Mouse (Mus musculus): ENCODE measurements around the gene Vps13d. TPM values are rescaled to one million over a fixed set of nuclear protein-coding genes. Genes with fewer than 3 reads are reported as not detected.

The Vps13d gene
- polyA plus RNA-seq, 1 experiment from 2014 or later = 10.3 TPM

- no peak for TF ChIP-seq CTCF (IDR thresholded peaks at IDR 0.05)
- TF ChIP-seq EP300 (IDR thresholded peaks at IDR 0.05) = 0 out of 2 replicates have a peak, but pooled peaks have one; percentile 33
- Histone ChIP-seq H3K9ac (replicated peaks; ENCODE audit: low read depth) (no peak overlapping the region), H3K27ac (ENCODE audit: low read length) (peak overlapping the region; percentile 66), H3K9me3 (ENCODE audit: low read length) (no peaks in the 10 kb centered on the region), H3K4me3 (ENCODE audit: low read depth, low read length) (no peak overlapping the region), H3K27me3 (replicated peaks; ENCODE audit: insufficient read depth, low read length) (no peaks in the 10 kb centered on the region), H3K4me1 (ENCODE audit: insufficient read depth, low read depth, low read length) (0 out of 2 replicates have a peak, but pooled peaks cover 4% of the 10 kb centered on the region), H3K36me3 (ENCODE audit: insufficient read depth, low read length) (no peaks in the 10 kb centered on the region), H3K4me2 (replicated peaks; ENCODE audit: low read depth, low read length) (no peak overlapping the region)
- ATAC-seq (peak; percentile 67), DNase-seq (ENCODE audit: low spot score) (peak; percentile 69)
- 48% methylated on average over 3 of the region's 3 CpGs for WGBS
These were observed 38.9 kb upstream of the Vps13d start for GRCm38 (mm10) chr4:145233487-145234228.

- TF ChIP-seq EP300 (IDR thresholded peaks at IDR 0.05) (no peak), CTCF (IDR thresholded peaks at IDR 0.05) (no peak)
- 85% methylated on average over 5 of the region's 5 CpGs for WGBS
These were observed 36.9 kb upstream of the Vps13d start for GRCm38 (mm10) chr4:145231732-145232131.

DNA sequence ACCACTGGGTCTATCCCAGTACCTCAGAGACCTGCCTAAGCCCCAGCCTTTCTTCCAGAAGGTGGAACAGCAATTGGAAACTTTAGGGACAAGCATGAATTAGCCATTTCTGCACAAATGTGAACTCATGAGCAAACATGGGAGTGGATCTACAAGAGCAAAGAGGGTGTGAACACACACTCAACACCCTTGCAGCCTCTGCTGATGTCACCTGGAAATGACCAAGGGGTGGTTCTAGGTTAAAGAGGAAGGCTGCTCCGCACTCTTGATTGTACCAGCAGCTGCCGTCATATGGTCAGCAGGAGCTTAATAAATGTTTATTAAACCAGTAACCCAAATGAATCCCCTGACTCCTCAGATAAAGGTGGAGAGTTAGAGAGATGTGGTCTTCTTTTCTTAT lies 35.8 kb upstream of the Vps13d start:
- DNase-seq (ENCODE audit: low spot score) (no peak), ATAC-seq (no peak)
- TF ChIP-seq CTCF (IDR thresholded peaks at IDR 0.05) = no peak
- no peak for TF ChIP-seq EP300 (IDR thresholded peaks at IDR 0.05)
- no peak overlapping the region for H3K27ac ChIP-seq (ENCODE audit: low read length)
- H3K4me2 ChIP-seq (replicated peaks; ENCODE audit: low read depth, low read length) = no peak overlapping the region
- WGBS = 84% methylated on average over 2 of the region's 2 CpGs
- no peak overlapping the region for H3K9ac ChIP-seq (replicated peaks; ENCODE audit: low read depth)
- no peaks in the 10 kb centered on the region for H3K27me3 ChIP-seq (replicated peaks; ENCODE audit: insufficient read depth, low read length)
- H3K4me3 ChIP-seq (ENCODE audit: low read depth, low read length) = no peak overlapping the region
- H3K9me3 ChIP-seq (ENCODE audit: low read length) = no peaks in the 10 kb centered on the region
- 0 out of 2 replicates have a peak, but pooled peaks cover 4% of the 10 kb centered on the region for H3K4me1 ChIP-seq (ENCODE audit: insufficient read depth, low read depth, low read length)
- no peaks in the 10 kb centered on the region for H3K36me3 ChIP-seq (ENCODE audit: insufficient read depth, low read length)

More at GRCm38 (mm10) chr4:145231732-145232131, 36.9 kb upstream of the Vps13d start:
- Histone ChIP-seq H3K9me3 (ENCODE audit: low read length) (no peaks in the 10 kb centered on the region), H3K27ac (ENCODE audit: low read length) (no peak overlapping the region), H3K4me3 (ENCODE audit: low read depth, low read length) (no peak overlapping the region), H3K36me3 (ENCODE audit: insufficient read depth, low read length) (no peaks in the 10 kb centered on the region), H3K9ac (replicated peaks; ENCODE audit: low read depth) (no peak overlapping the region), H3K4me2 (replicated peaks; ENCODE audit: low read depth, low read length) (no peak overlapping the region), H3K4me1 (ENCODE audit: insufficient read depth, low read depth, low read length) (0 out of 2 replicates have a peak, but pooled peaks cover 4% of the 10 kb centered on the region), H3K27me3 (replicated peaks; ENCODE audit: insufficient read depth, low read length) (no peaks in the 10 kb centered on the region)
- DNase-seq (ENCODE audit: low spot score) (no peak), ATAC-seq (no peak)

GRCm38 (mm10) chr4:145229524-145230163 lies 34.8 kb upstream of the Vps13d start:
- H3K4me2 ChIP-seq (replicated peaks; ENCODE audit: low read depth, low read length) = no peak overlapping the region
- no peak overlapping the region for H3K27ac ChIP-seq (ENCODE audit: low read length)
- no peak overlapping the region for H3K4me3 ChIP-seq (ENCODE audit: low read depth, low read length)
- no peaks in the 10 kb centered on the region for H3K27me3 ChIP-seq (replicated peaks; ENCODE audit: insufficient read depth, low read length)
- no peak overlapping the region for H3K9ac ChIP-seq (replicated peaks; ENCODE audit: low read depth)
- no peak for TF ChIP-seq CTCF (IDR thresholded peaks at IDR 0.05)
- no peak for TF ChIP-seq EP300 (IDR thresholded peaks at IDR 0.05)
- H3K4me1 ChIP-seq (ENCODE audit: insufficient read depth, low read depth, low read length) = 0 out of 2 replicates have a peak, but pooled peaks cover 4% of the 10 kb centered on the region
- 74% methylated on average over 5 of the region's 5 CpGs for WGBS
- DNase-seq (ENCODE audit: low spot score) = peak; percentile 66
- ATAC-seq = peak; percentile 70
- no peaks in the 10 kb centered on the region for H3K36me3 ChIP-seq (ENCODE audit: insufficient read depth, low read length)
- no peaks in the 10 kb centered on the region for H3K9me3 ChIP-seq (ENCODE audit: low read length)

GRCm38 (mm10) chr4:145229051-145229450 lies 34.2 kb upstream of the Vps13d start:
- DNase-seq (ENCODE audit: low spot score) = no peak
- H3K9ac ChIP-seq (replicated peaks; ENCODE audit: low read depth) = no peak overlapping the region

DNA sequence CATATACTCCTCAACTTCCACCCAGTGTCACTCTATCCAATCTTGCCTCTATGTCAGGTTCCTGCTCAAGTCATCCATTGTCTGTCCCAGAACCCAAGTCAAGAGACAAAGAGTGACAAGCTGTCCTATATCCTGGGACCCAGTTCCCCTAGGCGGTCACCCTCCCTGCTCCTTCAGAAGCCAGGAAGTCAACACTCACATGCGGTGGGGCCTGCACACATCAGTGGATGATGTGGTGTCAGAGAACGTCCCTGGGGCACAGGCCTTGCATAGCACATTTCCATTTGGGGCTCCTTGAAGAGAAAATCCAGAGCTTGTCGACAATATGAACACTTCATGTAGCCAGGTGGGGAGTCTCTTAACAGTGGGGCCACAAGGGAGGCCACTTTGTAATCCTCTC lies 29.8 kb upstream of the Vps13d start:
- no peak for ATAC-seq
- H3K4me2 ChIP-seq (replicated peaks; ENCODE audit: low read depth, low read length) = no peak overlapping the region
- 84% methylated on average over 4 of the region's 4 CpGs for WGBS

More at GRCm38 (mm10) chr4:145229051-145229450, 34.2 kb upstream of the Vps13d start:
- H3K27me3 ChIP-seq (replicated peaks; ENCODE audit: insufficient read depth, low read length) = no peaks in the 10 kb centered on the region
- no peaks in the 10 kb centered on the region for H3K9me3 ChIP-seq (ENCODE audit: low read length)
- H3K27ac ChIP-seq (ENCODE audit: low read length) = no peak overlapping the region
- no peak for ATAC-seq
- 89% methylated on average over 6 of the region's 6 CpGs for WGBS
- no peaks in the 10 kb centered on the region for H3K36me3 ChIP-seq (ENCODE audit: insufficient read depth, low read length)
- no peak overlapping the region for H3K4me2 ChIP-seq (replicated peaks; ENCODE audit: low read depth, low read length)
- TF ChIP-seq CTCF (IDR thresholded peaks at IDR 0.05) = no peak
- TF ChIP-seq EP300 (IDR thresholded peaks at IDR 0.05) = no peak
- H3K4me3 ChIP-seq (ENCODE audit: low read depth, low read length) = no peak overlapping the region
- 0 out of 2 replicates have a peak, but pooled peaks cover 4% of the 10 kb centered on the region for H3K4me1 ChIP-seq (ENCODE audit: insufficient read depth, low read depth, low read length)

More for the DNA sequence above, 29.8 kb upstream of the Vps13d start:
- Histone ChIP-seq H3K27me3 (replicated peaks; ENCODE audit: insufficient read depth, low read length) (no peaks in the 10 kb centered on the region), H3K4me1 (ENCODE audit: insufficient read depth, low read depth, low read length) (0 out of 2 replicates have a peak, but pooled peaks cover 1% of the 10 kb centered on the region), H3K9ac (replicated peaks; ENCODE audit: low read depth) (no peak overlapping the region), H3K9me3 (ENCODE audit: low read length) (no peaks in the 10 kb centered on the region), H3K4me3 (ENCODE audit: low read depth, low read length) (no peak overlapping the region), H3K27ac (ENCODE audit: low read length) (no peak overlapping the region), H3K36me3 (ENCODE audit: insufficient read depth, low read length) (no peaks in the 10 kb centered on the region)
- DNase-seq (ENCODE audit: low spot score) = no peak
- TF ChIP-seq EP300 (IDR thresholded peaks at IDR 0.05) (no peak), CTCF (IDR thresholded peaks at IDR 0.05) (no peak)
